Mouse (Mus musculus) kidney, postnatal 0 days (tissue): ENCODE measurements at regions not wholly inside any gene's neighbourhood (a gene's known extent, or its start where the extent isn't known, plus 50 kb on each side); places are given as distances from the start of the nearest gene placed in this dataset.

Experiments used
- ATAC-seq: fragments of 200-750 bp; cut with Nextera tagmentation; replicated peaks from 2 replicates; pipeline ENCODE4 v1.8.0; 2017; ENCODE audit warnings: low read depth, moderate number of reproducible peaks, moderate TSS enrichment, moderate library complexity; ENCODE audit not compliant: low FRiP score
- DNase-seq: peaks from one replicate; pipeline ENCODE4 v3.0.0-alpha.2; 2016; ENCODE audit warnings: low spot score
- H3K27ac ChIP-seq: fragments of 300-500 bp; sonication (generic); 2 replicates; pipeline ENCODE4 v1.5.1; 2014; ENCODE audit warnings: mild to moderate bottlenecking
- H3K27me3 ChIP-seq: fragments of 300-500 bp; sonication (generic); 2 replicates; pipeline ENCODE4 v1.6.1; 2014; ENCODE audit warnings: low read length, mixed read lengths; ENCODE audit not compliant: insufficient read depth
- H3K36me3 ChIP-seq: fragments of 300-500 bp; sonication (generic); 2 replicates; pipeline ENCODE4 v1.6.1; 2014; ENCODE audit warnings: low read length, mixed read lengths; ENCODE audit not compliant: insufficient read depth
- H3K4me1 ChIP-seq: fragments of 300-500 bp; sonication (generic); replicated peaks from 2 replicates; pipeline ENCODE4 v1.6.1; 2014; ENCODE audit warnings: antibody characterized with exemption, low read length, mixed read lengths; ENCODE audit not compliant: insufficient read depth
- H3K4me2 ChIP-seq: fragments of 300-500 bp; sonication (generic); 2 replicates; pipeline ENCODE4 v1.6.1; 2014; ENCODE audit warnings: mild to moderate bottlenecking, low read length, moderate library complexity, mixed read lengths
- H3K4me3 ChIP-seq: fragments of 300-500 bp; sonication (generic); replicated peaks from 2 replicates; pipeline ENCODE4 v1.5.1; 2014; ENCODE audit warnings: low read depth, low read length
- H3K9ac ChIP-seq: fragments of 300-500 bp; sonication (generic); 2 replicates; pipeline ENCODE4 v1.6.1; 2014; ENCODE audit warnings: low read depth, low read length
- H3K9me3 ChIP-seq: fragments of 300-500 bp; sonication (generic); replicated peaks from 2 replicates; pipeline ENCODE4 v1.6.1; 2016; ENCODE audit warnings: low read length, inconsistent platforms, mixed read lengths
- CTCF ChIP-seq: IDR thresholded peaks from 2 replicates; pipeline ENCODE4 v1.5.1; 2016; ENCODE audit warnings: antibody characterized with exemption, low read depth, mild to moderate bottlenecking, moderate library complexity
- WGBS: fragments of 180-500 bp; shearing (Covaris S2); extraction: QIAGEN DNeasy Blood & Tissue Kit; methylation state at CpG from one replicate; pipeline ENCODE4 v1.1.7; 2014; 5-methylcytosine and 5-hydroxymethylcytosine counted together

DNA sequence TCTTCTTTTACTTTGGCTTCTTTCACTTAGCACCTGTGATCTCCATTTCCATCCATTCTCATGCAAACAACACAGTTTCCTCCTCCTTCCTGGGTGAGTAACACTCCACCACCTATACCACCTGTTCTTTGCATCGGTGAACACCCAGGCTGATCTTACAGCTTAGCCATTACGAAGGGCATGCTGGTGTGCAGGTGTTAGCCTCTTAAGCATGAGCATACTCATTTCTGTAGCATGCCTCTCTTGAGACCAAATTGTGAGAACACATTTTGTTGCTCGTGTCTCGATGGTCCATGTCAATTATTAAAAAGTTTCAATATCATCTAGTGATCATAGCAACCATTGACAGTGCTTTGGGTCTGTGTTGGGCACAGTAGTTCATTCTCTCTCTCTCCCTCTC, 80.8 kb downstream of the Gm33543 start:
- Histone ChIP-seq H3K4me2 (no peak overlapping the region), H3K9me3 (no peaks in the 10 kb centered on the region), H3K4me1 (no peaks in the 10 kb centered on the region), H3K9ac (no peak overlapping the region), H3K27ac (no peak overlapping the region), H3K27me3 (no peaks in the 10 kb centered on the region), H3K4me3 (no peak overlapping the region), H3K36me3 (no peaks in the 10 kb centered on the region)
- no peak for TF ChIP-seq CTCF
- 86% methylated on average over 4 of the region's 4 CpGs for WGBS
- ATAC-seq, result no peak
- DNase-seq, result no peak

DNA sequence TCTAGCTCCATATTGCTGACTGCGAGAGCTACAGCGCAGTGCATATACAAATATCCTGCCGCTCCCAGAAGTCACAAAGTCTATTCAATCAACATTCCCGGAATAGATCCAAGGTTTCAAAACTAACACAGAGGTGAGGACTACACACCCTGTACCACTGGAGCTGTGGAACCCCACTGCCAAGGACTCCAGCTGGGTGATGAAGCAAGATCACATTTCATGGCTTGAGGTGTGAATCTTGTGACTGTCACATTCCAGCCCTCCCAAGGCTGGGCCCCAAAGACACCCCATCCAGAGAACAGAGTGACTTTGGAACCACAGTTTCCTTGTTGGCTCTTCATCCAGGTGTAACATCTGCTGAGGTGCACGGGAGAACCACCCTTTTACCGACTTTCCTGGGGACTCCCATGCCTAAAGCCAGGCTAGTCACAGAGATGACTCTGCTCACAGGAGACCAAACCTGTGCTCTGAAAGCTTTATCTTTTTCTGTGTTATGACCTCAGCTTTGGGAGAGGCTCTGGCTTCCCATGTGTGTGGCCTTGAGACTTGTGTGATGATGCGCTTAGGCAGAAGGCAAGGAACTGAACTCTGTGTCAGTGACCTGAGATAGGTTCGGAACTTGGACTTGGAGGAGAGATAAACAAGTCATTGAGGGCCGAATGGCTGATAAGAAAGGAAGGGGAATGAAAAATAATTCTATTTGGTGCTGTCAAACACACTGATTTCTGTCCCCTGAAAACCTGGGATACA, 82.4 kb downstream of the Gm33543 start:
- Histone ChIP-seq H3K9me3 (no peaks in the 10 kb centered on the region), H3K4me2 (no peak overlapping the region), H3K27me3 (no peaks in the 10 kb centered on the region), H3K4me1 (no peaks in the 10 kb centered on the region), H3K9ac (no peak overlapping the region), H3K36me3 (no peaks in the 10 kb centered on the region), H3K4me3 (no peak overlapping the region), H3K27ac (no peak overlapping the region)
- DNase-seq (no peak), ATAC-seq (no peak)
- 73% methylated on average over 9 of the region's 9 CpGs for WGBS
- no peak for TF ChIP-seq CTCF

DNA sequence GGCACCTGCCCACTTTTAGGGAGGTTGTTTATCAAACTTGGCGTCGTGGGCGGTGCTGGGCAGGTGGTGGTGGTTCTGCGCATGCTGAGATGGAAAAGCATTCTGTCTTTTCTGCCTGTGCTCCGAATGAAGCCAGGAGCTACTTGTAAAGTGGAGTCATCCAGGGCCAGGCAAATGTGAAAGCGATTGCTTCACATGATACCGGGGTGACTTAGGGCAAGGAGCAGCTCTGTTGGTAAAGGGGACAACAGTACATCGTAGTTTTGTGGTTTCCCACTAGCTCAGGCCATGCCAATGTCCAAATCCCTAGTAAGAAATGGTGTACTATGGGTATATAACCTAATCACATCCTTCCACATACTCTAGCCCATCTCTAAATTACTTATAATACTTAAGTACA, 84.5 kb downstream of the Gm33543 start:
- H3K4me2 ChIP-seq, result no peak overlapping the region
- H3K4me1 ChIP-seq, result no peaks in the 10 kb centered on the region
- H3K4me3 ChIP-seq, result no peak overlapping the region
- no peaks in the 10 kb centered on the region for H3K9me3 ChIP-seq
- WGBS, result 92% methylated on average over 8 of the region's 8 CpGs
- no peak for TF ChIP-seq CTCF
- no peak overlapping the region for H3K27ac ChIP-seq
- ATAC-seq, result no peak
- no peaks in the 10 kb centered on the region for H3K36me3 ChIP-seq
- H3K27me3 ChIP-seq, result no peaks in the 10 kb centered on the region
- no peak overlapping the region for H3K9ac ChIP-seq
- DNase-seq, result no peak

DNA sequence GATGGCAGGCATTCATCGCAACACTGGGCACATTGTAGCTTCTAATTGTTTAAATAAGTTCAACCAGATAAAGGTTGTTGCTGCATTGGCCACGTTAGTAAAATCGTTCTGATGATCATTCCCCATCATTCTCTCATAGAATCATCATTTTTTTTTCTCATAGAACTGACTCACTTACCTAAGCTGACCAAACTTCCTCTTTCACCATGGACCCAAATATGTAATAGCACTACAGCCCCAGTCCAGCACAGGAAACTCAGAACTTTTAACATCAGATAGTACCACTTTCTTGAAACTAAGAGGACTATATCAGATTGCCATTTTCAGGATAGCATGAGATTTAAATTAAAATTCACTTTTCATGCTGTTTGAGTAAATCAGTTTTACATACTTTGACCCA, 82.2 kb upstream of the Anapc15-ps start:
- ATAC-seq, result no peak
- Histone ChIP-seq H3K36me3 (no peaks in the 10 kb centered on the region), H3K4me3 (no peak overlapping the region), H3K9ac (no peak overlapping the region), H3K4me2 (no peak overlapping the region), H3K9me3 (no peaks in the 10 kb centered on the region), H3K4me1 (no peaks in the 10 kb centered on the region), H3K27me3 (no peaks in the 10 kb centered on the region), H3K27ac (no peak overlapping the region)
- no peak for DNase-seq
- 87% methylated on average over 3 of the region's 3 CpGs for WGBS
- no peak for TF ChIP-seq CTCF

DNA sequence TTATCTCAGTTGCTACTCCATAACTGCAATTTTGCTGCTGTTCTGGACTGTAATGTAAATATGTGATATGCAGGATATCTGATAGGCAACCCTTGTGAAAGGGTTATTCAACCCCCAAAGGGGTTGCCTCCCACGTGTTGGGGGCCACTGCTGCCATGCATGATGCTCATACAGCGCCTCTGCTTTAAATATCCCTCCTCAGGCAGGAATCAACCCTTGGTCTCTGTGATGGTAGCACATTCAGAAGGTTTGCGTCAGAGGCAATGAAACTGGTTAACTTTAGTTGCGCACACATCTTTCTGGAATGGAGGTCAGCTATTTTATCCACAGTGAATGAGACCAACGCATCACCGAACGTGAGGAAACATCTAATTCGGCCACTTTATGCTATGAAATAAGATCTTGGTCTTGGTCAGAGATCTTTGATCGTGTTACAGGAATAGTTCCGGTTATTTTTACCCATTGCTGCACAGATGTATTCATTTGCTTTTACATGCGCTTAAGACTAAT, 80.2 kb upstream of the Anapc15-ps start:
- no peak for DNase-seq
- Histone ChIP-seq H3K4me1 (no peaks in the 10 kb centered on the region), H3K9ac (no peak overlapping the region), H3K36me3 (no peaks in the 10 kb centered on the region), H3K27ac (no peak overlapping the region), H3K27me3 (no peaks in the 10 kb centered on the region), H3K4me2 (no peak overlapping the region), H3K9me3 (no peaks in the 10 kb centered on the region), H3K4me3 (no peak overlapping the region)
- no peak for TF ChIP-seq CTCF
- no peak for ATAC-seq
- 71% methylated on average over 11 of the region's 11 CpGs for WGBS

DNA sequence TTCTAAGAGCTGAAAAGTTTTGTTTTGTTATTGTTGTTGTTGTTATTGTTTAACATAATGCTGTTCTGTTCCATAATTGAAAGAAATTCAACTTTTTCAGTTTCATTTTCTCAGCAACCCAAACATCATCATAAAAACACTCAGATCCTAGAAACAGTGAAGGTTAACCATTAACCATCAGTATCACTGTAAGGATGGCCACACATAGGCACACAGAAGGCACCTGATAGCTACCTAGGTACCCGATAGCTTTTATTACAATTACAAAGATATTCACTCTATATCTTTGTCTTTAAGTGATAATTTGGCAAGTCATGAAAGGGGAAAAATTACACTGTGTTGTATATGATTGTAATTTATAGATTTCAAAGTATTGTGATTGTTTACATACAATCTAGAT, 75.1 kb upstream of the Anapc15-ps start:
- Histone ChIP-seq H3K36me3 (no peaks in the 10 kb centered on the region), H3K4me3 (no peak overlapping the region), H3K27ac (no peak overlapping the region), H3K4me1 (0 out of 2 replicates have a peak, but pooled peaks cover 4% of the 10 kb centered on the region), H3K4me2 (no peak overlapping the region), H3K9ac (no peak overlapping the region), H3K9me3 (no peaks in the 10 kb centered on the region), H3K27me3 (no peaks in the 10 kb centered on the region)
- WGBS, result 77% methylated on average over 1 of the region's 1 CpGs
- no peak for DNase-seq
- no peak for ATAC-seq
- no peak for TF ChIP-seq CTCF
